Mouse (Mus musculus): ENCODE results near the gene Slc25a25.

Slc25a25 gene

GRCm38 (mm10) chr2:32408429-32409424 is 42.5 kb downstream of the Slc25a25 start:
- DNase-seq (ENCODE audit: low read depth in 2 of 2, low spot score in 2 of 2) = no peak

DNA sequence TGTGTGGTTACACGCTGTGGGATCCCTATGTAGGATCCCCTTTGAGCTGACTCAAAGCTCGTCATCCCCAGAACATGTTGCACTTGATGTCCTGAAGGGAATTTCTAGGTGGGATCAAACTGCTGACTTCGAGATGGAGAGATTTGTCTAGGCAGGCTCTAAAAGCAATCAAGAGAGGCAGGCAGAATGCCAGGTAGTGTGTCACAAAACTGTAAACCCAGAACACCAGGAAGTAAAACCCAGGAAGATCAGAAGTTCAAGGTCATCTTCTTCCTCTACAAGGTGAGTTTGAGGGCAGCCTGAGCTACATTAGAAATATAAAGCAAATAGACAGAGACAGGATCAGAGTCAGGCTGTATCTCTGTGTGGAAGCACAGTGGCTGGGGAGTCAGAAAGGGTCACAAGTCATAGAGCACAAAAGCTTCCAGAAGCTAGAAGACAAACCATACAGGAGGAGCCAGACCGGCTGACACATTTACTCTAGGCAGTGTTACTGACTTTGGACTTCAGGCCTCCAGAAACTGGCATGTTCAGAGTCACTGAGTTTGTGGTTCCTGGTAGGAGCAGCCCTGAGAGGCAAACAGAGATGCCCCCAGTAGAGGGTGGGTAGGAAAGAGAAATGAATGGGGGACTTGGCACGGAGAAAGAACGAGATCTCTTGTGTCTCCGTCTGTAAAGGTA is 44.0 kb downstream of the Slc25a25 start:
- no peak for DNase-seq (ENCODE audit: low read depth in 2 of 2, low spot score in 2 of 2)

- DNase-seq (ENCODE audit: low read depth in 2 of 2, low spot score in 2 of 2) = peak; percentile 94 to 98
Measured at GRCm38 (mm10) chr2:32404663-32405062, 46.6 kb downstream of the Slc25a25 start.

GRCm38 (mm10) chr2:32396695-32397094 is 54.5 kb downstream of the Slc25a25 start:
- no peak for DNase-seq (ENCODE audit: low read depth in 2 of 2, low spot score in 2 of 2)

DNA sequence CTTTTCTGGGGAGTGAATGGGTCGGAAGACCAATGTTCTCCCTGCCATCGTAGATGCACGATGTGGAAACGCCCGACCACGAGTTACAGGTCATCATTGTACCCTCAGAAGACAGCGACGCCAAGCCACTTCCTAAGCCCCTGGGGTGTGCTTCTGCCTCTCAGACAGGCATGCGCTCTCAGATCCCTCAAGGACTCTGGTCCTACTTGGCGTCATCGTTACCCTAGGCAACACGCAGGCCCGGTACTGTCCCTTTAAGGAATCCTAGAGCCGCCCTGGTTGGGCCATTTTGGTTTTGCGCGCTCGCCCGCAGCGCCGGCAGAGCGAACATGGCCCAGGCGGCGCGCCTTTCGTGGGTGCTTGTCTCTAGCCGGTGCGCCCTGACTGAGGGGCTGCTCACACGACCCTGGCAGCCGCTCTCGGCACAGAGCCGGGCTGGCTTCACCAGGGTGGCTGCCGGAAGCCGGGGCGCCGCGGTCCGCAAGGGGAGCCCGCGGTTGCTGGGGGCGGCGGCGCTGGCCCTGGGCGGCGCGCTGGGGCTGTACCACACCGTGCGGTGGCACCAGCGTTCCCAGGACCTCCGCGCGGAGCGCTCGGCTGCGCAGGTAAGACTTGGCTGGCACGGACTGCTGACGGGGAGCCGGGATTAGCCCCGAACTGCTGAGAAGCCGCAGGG is 55.2 kb downstream of the Slc25a25 start:
- DNase-seq (ENCODE audit: low read depth in 2 of 2, low spot score in 2 of 2) = peak; percentile 77 to 82

GRCm38 (mm10) chr2:32395484-32395945 is 55.7 kb downstream of the Slc25a25 start, which contains the start of gene Ptges2:
Gene Ptges2 (plus strand): TSS chr2:32395896.
- peak; percentile 84 to 92 for DNase-seq (ENCODE audit: low read depth in 2 of 2, low spot score in 2 of 2)

DNA sequence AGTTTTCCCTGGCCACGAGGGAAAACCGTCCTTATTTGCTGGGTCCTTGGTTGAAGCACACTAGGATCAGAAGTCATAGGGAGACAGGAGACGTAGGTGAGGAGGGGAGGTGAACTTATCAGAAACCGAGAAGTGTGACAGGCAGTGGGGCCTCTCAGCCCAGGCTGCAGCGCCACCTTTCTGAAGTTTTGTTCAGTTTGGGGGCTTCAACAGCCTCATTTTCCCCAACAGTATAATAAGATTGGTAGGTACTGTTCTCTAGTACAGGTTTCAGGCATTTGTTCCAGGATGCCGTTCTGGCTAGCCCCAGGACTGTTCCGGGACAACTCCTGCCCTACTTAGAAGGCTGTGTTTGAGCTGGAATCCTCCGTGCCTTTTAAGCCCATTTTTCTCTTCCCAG is 56.3 kb downstream of the Slc25a25 start:
- peak; percentile 16 to 49 for DNase-seq (ENCODE audit: low read depth in 2 of 2, low spot score in 2 of 2)

- no peak for DNase-seq (ENCODE audit: low read depth in 2 of 2, low spot score in 2 of 2)
Measured at GRCm38 (mm10) chr2:32392063-32392462, 59.2 kb downstream of the Slc25a25 start.

DNA sequence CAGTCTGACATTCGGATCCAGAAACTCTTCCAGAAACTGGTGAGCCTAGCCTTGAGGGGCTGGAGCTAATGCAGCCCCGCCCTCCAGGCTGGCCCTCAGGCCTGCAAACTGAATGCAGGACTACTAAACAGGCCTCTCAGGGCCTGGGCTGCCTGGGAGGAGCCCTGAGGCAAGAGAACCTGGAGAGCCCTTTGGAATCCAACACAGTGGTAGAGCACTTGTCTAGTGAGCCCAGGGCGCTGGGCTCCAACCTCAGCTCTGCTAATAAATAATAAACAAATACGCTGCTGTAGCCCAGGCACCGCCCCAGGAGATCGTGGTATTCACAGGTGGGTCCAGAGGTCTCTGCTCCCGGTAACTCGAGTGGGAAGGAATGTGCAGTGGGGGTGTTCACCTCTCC is 60.4 kb downstream of the Slc25a25 start:
- no peak for DNase-seq (ENCODE audit: low read depth in 2 of 2, low spot score in 2 of 2)

DNA sequence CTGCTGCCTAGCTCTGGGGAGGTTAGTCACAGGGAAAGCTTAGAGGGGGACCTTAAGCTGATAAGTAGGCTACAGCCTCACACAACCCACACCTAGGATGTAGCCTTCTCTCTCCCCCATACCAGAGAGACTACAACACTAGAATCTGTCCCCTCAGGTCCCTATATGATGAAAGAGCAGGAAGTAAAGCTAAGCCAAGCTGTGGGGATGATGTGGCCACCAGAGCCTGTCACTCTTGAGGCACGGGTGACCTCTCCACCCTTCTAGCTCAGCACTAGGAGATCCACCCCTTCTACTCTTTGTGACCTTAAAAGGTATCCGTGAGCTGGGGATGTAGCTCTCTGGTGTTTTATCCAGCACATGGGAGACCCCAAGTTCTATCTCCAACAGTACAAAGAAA is 62.1 kb downstream of the Slc25a25 start:
- DNase-seq (ENCODE audit: low read depth in 2 of 2, low spot score in 2 of 2) = no peak

DNA sequence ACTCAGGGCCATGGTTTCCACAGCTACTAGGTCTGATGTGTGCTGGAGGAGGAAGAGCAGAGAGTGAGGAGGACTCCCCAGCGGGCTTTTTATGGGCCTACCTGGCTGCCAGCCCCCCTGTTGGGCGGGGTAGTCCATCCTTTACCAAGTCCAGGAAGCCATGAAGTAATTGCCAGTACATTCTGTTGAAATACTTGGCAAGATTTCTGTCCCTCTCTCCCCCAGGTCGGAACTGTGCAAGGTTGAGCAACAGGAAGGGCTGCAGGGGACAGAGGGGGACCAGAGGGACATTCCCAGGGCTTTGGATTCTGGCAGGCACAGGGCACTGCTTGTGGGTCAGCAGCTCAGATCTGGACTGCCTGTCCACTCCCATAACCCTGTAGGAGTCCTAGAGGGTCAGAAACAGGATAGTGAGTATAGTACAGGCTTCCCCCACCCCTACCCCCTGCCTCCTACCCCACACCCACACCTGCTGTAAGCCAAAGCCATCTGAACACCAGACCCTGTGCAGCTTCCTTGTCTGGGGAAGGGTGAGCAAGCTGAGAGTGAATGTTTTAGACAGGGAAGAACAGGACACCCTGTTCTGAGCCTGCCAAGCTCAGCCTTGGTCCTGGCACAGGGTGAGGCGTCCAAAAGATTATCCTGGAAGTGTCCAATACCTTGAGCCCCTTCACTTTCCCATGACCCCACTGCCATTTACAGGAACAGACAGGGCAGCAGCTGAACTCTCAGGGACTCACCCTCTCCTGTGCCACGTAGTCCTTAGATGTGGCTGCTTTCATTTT is 63.3 kb downstream of the Slc25a25 start, which contains the start of gene Lcn2:
Gene Lcn2 (minus strand): TSS at position 547 of the 785 bp plus-strand sequence.
- no peak for DNase-seq (ENCODE audit: low read depth in 2 of 2, low spot score in 2 of 2)

- no peak for DNase-seq (ENCODE audit: low read depth in 2 of 2, low spot score in 2 of 2)
Measured at GRCm38 (mm10) chr2:32382689-32383088, 68.6 kb downstream of the Slc25a25 start.

DNA sequence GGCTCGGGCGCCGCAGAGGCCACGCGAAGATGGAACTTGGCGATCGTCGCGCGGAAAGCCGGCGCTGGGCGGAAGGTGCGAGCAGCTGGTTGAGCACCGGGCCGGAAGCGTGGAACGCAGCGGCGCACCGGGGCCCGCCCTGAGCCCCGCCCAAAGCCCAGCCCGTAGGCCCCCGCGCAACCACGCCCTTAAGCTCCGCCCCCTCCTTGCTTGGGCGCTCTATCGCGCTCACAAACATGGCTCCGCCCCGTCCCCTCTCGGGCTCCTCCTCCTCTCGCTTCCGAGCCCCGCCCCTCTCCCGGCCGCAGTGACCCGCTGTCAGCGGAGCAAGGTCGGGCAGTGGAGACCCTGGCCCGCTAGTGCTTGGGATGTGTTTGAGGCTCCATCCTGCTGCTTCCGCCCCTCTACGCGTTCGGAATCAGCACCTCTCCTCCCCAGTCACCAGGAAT is 69.4 kb downstream of the Slc25a25 start, which contains the start of gene 1110008P14Rik:
Gene 1110008P14Rik (minus strand): TSS at position 164 of the 449 bp plus-strand sequence.
- DNase-seq (ENCODE audit: low read depth in 2 of 2, low spot score in 2 of 2) = peak; percentile 81 to 91

- no peak for DNase-seq (ENCODE audit: low read depth in 2 of 2, low spot score in 2 of 2)
Measured at GRCm38 (mm10) chr2:32381141-32381774, 70.0 kb downstream of the Slc25a25 start.

DNA sequence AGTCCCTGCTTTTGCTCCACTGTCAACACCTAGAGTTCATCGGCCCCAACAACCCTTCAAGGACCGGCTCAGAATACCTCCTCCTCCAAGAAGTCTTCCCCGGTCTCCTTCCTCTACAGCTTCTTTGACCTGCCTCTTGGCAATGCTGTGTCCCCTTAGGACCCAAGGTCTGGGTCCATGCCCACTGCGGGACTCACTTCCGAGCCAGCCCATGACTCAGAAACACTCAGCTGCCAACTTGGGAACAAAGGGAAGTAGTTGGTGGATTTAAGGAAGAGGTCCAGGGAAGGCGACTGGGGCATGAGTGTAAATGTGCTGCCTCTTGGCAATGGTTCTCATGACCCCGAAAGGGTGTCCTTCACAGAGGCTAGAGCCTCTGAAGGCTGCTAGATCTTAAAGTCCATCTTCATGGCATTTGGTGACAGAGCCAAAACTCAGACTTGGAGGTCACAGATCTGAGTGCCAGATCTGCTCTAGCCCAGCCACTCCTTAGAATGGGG is 71.2 kb downstream of the Slc25a25 start:
- no peak for DNase-seq (ENCODE audit: low read depth in 2 of 2, low spot score in 2 of 2)

- DNase-seq (ENCODE audit: low read depth in 2 of 2, low spot score in 2 of 2) = no peak
Measured at GRCm38 (mm10) chr2:32376963-32377362, 74.3 kb downstream of the Slc25a25 start.

GRCm38 (mm10) chr2:32375317-32375940 is 75.8 kb downstream of the Slc25a25 start:
- no peak for DNase-seq (ENCODE audit: low read depth in 2 of 2, low spot score in 2 of 2)

DNA sequence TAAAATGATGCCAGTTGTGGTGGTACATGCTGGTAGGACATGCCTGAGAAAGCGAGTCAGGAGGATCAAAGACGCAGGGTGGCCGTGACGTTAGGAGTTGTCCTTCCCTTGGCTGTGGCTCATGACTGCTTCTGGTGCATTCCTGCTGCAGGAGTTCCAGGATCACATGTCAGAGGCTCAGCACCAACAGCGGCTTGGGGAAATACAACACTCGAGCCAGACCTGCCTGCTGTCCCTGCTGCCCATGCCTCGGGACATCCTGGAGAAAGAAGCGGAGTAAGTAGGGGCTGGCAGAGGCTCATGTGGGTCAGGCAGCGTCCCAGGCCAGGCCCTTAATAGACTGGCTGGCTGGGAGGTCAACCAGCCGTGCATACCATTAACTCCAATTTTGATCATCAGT is 77.1 kb downstream of the Slc25a25 start:
- DNase-seq (ENCODE audit: low read depth in 2 of 2, low spot score in 2 of 2) = no peak

DNA sequence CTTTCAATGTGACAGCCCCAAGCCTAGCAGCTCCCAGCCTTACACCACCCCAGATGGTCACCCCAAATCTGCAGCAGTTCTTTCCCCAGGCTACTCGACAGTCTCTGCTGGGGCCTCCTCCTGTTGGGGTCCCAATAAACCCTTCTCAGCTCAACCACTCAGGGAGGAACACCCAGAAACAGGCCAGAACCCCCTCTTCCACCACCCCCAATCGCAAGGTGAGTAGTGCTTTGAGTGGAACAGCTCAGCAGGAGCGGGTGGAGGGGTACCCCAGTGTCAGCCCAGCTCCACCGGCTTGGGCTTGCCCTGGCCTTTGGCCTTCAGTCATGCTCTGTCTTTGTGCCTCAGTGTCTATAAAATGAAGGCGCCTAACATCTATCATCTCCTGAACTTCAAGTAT is 83.9 kb downstream of the Slc25a25 start:
- no peak for DNase-seq (ENCODE audit: low read depth in 2 of 2, low spot score in 2 of 2)
